Mouse (Mus musculus) right cerebral cortex, adult 18-20 months (tissue): Measurements from ENCODE around the gene Pdzd2.
A peak's percentile ranks its signal among the peaks of the same experiment; 100 is the strongest.

Source experiments
- DNase-seq: peaks from one replicate; pipeline ENCODE4 v3.0.0; 2022; ENCODE audit warnings: mixed read lengths

Gene Pdzd2

GRCm38 (mm10) chr15:12425049-12425627, 314.6 kb downstream of the Pdzd2 start:
- no peak for DNase-seq

- DNase-seq, result no peak
Observed at GRCm38 (mm10) chr15:12424187-12424586, 315.5 kb downstream of the Pdzd2 start.

GRCm38 (mm10) chr15:12420915-12421314, 318.8 kb downstream of the Pdzd2 start:
- DNase-seq, result no peak

DNA sequence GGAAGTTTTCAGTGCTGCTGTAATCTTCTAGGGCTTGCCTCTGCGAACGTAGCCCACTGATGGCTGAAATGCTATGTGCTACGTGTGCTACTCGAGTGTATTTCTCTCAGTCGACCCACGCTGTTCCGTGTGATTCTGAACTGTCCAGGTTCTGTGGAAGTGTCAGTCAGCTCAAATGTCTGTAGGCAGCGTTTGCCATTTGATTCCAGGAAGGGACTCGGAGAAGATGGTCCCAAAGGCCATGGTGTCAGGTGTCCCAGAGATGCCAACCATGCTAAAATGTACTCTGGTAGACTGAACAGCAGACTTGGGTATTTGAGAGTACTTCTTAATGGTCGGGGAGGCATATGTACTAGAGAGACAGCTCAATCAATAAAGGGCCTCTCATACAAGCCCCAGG, 319.3 kb downstream of the Pdzd2 start:
- DNase-seq, result no peak

- DNase-seq, result no peak
Observed at GRCm38 (mm10) chr15:12419446-12419845, 320.3 kb downstream of the Pdzd2 start.

- DNase-seq, result peak; percentile 32
Observed at GRCm38 (mm10) chr15:12415536-12416200, 324.1 kb downstream of the Pdzd2 start.

GRCm38 (mm10) chr15:12414696-12415095, 325.0 kb downstream of the Pdzd2 start:
- peak; percentile 43 for DNase-seq

DNA sequence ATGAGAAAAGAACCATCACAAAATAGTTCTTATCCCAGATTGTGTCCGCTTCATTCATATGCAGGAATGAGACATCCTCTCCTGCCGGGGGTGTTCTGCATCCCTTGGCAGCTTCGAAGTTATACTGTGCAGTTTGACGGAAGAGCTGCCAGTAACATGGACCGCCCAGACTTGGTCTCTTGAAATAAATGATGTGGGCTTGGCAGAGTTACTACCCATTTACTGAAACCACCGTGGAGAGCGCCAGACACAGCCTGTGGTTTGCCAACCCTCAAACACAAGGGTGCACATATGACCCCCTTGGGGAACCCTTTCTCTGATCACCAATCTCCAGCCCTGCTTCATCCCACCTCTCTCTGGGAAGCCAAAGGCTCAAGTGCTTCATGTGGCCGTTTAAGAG, 331.5 kb downstream of the Pdzd2 start:
- peak; percentile 28 for DNase-seq

- no peak for DNase-seq
Observed at GRCm38 (mm10) chr15:12405592-12405991, 334.1 kb downstream of the Pdzd2 start.

GRCm38 (mm10) chr15:12397032-12397431, 342.7 kb downstream of the Pdzd2 start:
- DNase-seq, result no peak

DNA sequence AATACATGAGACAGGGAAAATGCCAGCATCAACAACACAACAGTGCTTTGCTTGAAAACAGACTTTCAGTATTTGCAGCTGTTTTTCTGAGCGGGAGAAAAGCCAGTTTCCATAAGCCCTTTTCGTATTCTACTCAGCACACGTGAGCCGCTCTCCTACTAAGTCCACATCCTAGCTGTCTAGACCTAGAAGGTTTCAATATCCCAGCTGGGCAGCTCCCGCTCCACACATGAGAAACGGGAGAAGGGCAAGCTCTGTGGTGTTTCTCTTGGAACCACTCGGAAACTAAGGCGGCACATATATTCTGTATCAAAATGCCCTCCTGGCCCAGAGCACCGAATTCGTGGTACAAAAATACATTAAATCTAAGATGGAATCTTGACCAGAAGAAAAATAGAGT, 345.0 kb downstream of the Pdzd2 start:
- no peak for DNase-seq

DNA sequence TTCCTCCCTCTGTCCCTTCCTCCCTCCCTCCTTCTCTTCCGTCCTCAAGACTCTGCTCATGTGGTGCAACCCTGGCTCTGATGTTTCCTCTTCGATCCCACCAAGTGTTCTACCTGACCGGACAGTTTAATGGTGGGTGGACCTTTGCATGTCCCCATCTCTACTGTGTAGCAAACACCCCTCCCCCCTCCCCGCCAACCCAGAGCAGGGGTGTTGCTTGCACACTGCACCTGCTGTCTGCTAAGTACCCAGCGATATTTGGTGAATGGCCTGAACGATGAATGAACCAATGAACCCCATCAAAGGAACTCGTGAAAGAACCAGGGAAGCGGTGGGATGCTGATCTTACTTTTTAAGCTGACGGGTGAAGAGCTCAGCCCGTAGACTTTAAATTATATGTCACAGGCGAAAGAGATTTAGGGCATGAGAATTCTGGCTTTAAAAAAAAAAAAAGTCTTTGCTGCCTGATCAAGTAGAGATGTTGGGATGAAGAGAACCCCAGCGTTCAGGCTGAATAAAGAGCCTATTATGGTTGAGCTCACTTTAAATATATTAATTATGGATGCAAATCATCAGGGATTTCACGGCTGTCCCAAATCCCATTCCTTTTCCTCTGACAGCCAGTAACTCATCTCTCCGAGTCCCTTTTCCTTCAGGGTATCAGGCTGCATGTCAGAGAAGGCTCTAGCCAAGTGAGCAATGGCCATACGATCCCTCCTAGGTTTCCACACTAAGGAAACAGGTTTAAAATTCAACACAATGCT, 350.8 kb downstream of the Pdzd2 start:
- no peak for DNase-seq

DNA sequence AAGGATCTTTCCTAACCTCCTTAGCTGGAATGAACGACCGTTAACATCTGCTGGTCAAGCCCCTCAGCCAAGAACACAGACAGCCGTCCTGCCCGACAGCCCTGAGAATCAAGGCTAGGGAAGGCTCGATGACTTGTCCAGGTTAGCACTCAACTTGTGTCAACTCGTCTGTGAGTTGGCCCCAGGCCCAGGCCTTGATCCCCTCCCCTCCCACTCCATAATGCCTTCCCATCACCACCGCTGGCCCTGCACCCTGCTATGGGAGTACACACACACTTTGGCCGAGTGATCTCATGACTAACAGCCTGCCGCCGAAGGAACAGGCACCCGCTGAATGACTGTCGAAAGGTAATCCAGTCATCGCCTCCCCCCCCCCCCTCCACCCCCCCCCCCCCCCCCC, 355.0 kb downstream of the Pdzd2 start:
- DNase-seq, result no peak

DNA sequence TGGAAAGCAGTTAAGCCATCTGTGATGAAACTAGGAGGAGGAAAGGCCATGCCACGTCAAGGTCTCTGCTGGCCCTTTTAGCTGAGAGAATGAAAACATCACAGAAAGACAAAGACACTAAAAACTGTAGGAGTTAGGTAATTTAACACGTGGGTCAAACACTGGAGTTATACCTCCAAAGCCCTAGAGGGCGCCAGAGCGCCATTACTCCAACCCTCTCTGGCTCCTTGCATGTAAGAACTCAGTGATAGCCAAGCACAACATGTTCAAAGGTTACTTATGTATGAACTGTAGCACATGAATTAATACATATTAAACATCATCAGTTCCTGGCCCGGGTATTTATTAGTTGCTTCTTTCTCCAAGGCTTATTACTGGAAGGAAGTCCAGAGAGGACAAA, 359.2 kb downstream of the Pdzd2 start:
- no peak for DNase-seq

DNA sequence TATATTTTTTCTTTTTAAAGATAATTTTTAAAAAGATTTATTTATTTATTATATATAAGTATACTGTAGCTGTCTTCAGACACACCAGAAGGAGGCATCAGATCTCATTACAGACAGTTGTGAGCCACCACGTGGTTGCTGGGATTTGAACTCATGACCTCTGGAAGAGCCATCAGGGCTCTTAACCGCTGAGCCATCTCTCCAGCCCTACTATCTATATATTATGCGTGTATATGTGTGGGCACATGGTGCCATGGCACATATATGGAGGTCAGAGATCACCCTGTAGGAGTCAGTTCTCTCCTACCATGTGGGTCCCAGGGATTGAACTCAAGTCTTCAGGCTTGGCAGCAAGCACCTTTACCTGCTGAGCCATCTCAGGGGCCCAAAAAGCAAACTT, 359.7 kb downstream of the Pdzd2 start:
- no peak for DNase-seq

GRCm38 (mm10) chr15:12377800-12378199, 361.9 kb downstream of the Pdzd2 start:
- no peak for DNase-seq

GRCm38 (mm10) chr15:12376491-12377069, 363.1 kb downstream of the Pdzd2 start:
- no peak for DNase-seq

- peak; percentile 63 for DNase-seq
Observed at GRCm38 (mm10) chr15:12375641-12376311, 363.9 kb downstream of the Pdzd2 start.

DNA sequence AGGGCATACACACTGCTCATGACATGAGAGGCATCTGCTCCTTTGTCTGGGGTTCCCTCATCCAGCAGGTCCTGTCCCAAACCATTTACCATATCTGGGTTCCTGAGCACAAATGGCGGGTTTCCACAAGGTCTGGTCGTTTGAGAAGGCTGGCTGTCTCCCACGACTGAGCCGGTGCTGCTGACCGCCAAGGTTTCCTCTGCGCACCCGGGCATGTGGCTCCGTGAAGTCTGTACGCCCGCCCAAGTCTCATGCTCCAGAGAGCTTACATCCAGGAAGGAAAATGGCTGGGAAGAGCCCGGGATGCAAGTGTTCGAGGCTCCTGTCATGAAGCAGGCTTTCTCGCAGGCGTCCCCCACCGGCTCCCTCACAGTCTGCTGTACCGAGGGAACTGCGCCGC, 364.8 kb downstream of the Pdzd2 start:
- no peak for DNase-seq

DNA sequence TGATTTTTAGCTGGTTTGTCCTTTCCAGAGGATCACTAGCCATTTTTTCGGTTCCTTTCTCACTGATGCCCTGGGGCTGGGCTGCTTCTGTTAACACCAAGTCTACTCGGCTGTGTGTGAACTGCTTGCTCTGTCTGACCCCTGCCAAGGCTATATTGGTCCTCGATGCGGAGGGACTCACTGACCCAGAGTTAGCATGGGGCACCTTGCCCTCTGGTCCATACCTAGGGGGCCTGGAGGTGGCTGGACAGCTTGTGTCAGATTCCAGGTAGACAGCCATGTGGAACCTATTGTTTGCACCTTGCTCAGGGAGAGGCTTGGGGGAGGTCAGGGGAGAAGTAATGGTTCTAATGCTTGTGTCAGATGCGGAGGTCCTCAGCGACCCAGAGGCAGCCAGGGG, 365.8 kb downstream of the Pdzd2 start:
- no peak for DNase-seq

GRCm38 (mm10) chr15:12373496-12373895, 366.2 kb downstream of the Pdzd2 start:
- DNase-seq, result no peak

GRCm38 (mm10) chr15:12371183-12371582, 368.5 kb downstream of the Pdzd2 start:
- peak; percentile 79 for DNase-seq

DNA sequence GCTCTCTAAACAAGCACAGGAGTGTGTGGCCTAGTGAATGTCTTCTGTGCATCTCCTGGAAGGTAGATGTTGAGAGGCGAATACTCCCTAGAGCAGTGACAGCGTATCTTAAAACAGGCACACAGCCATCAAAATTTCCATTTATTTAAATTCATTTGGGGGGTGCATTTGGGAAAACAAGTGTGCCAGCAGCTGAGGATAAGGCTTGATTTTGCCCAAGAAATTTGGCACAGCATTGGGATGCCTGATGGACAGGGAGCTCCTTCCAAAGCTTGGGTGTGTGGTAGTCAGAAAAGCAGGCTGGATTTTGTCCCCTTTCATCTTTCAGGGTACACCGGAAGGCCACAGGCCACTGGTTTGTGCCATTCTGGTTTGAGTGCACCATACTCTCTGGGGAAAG, 369.6 kb downstream of the Pdzd2 start:
- no peak for DNase-seq
